31 mouse cellular contexts compared by ENCODE assay signal in the genomic region with DNA sequence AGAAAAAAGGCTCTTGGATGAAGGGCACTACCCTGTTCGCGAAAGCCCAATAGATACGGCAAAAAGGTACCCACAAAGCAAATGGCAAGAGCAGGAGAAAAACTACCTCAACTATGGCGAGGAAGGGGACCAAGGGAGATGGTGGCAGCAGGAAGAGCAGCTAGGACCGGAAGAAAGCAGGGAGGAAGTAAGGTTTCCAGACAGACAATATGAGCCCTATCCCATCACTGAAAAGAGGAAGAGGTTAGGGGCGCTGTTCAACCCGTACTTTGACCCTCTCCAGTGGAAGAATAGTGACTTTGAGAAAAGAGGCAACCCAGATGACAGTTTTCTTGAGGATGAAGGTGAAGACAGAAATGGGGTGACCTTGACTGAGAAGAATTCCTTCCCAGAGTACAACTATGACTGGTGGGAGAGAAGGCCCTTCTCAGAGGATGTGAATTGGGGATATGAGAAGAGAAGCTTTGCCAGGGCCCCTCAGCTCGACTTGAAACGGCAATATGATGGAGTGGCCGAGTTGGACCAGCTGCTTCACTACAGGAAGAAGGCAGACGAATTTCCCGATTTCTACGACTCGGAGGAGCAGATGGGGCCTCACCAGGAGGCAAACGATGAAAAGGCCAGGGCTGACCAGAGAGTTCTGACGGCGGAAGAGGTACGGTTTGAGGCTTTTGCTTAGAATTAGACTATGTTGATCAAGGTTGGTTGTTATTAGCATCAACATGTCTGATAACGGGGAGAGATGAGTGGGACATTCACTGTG. TPM values are rescaled to one million over a fixed set of nuclear protein-coding genes. Genes with fewer than 3 reads are reported as not detected.
DNase-seq lines count a peak whose midpoint lies in the region; ATAC-seq and TF ChIP-seq lines count a peak whose summit lies in the region.
"Had no signal": no experiment of that assay in that cellular context is flagged by ENCODE, and none has a peak within 500 bp of the region (broad histone marks: within the 10 kb centered on the region; RNA-seq: fewer than 3 reads in every experiment).

No protein-coding gene starts in this region.

- 0 out of 2 replicates have a peak, but pooled peaks have one; percentile 54 for ATAC-seq in megakaryocyte progenitor cell, adult 5-6 weeks (replicated peaks; ENCODE audit: poor library complexity)
- no peak for ATAC-seq in liver, postnatal 0 days
- no peak for ATAC-seq in forebrain, embryonic 13.5 days
- ATAC-seq: forebrain, embryonic 14.5 days; liver, embryonic 12.5 days; lung, postnatal 0 days; midbrain, embryonic 13.5 days had no signal

- TF ChIP-seq CTCF in liver, postnatal 0 days (IDR thresholded peaks at IDR 0.05; ENCODE audit: low read depth): no peak

- no peak overlapping the region for H3K9ac ChIP-seq in liver, postnatal 0 days (replicated peaks)
- no peak overlapping the region for H3K9ac ChIP-seq in forebrain, embryonic 13.5 days
- H3K9ac ChIP-seq: embryonic facial prominence, embryonic 15.5 days; heart, embryonic 13.5 days; hindbrain, embryonic 15.5 days; liver, embryonic 12.5 days; midbrain, embryonic 13.5 days had no signal

- peak; percentile 24 for DNase-seq in left cerebral cortex, postnatal 4 days
- no peak for DNase-seq in left cerebral cortex, adult 18-20 months (ENCODE audit: low spot score in 2 of 2)
- peak; percentile 85 to 88 for DNase-seq in cerebellum, adult 18-20 months
- peak; percentile 84 to 86 for DNase-seq in cerebellum, postnatal 10 days
- DNase-seq in liver, postnatal 0 days: no peak
- DNase-seq: adrenal gland, postnatal 10 days; gastrocnemius, adult 2 months; gastrocnemius, postnatal 36 days; heart, adult 2 months; heart, postnatal 10 days; kidney, adult 2 months; kidney, postnatal 36 days; lung, adult 18-20 months; lung, postnatal 4 days; right cerebral cortex, adult 18-20 months; spleen, adult 18-20 months; thymus, postnatal 4 days had no signal

- TF ChIP-seq EP300 in liver, postnatal 0 days (IDR thresholded peaks at IDR 0.05; ENCODE audit: low read depth): no peak

- no peak overlapping the region for H3K4me2 ChIP-seq in liver, postnatal 0 days (ENCODE audit: low read depth, low read length)
- no peak overlapping the region for H3K4me2 ChIP-seq in forebrain, embryonic 13.5 days
- H3K4me2 ChIP-seq: embryonic facial prominence, embryonic 15.5 days; heart, embryonic 13.5 days; hindbrain, embryonic 15.5 days; liver, embryonic 12.5 days; midbrain, embryonic 13.5 days had no signal

- intact Hi-C loops in left cerebral cortex, postnatal 4 days (cut with DNase I): no loop called here

- no peaks in the 10 kb centered on the region for H3K27me3 ChIP-seq in liver, postnatal 0 days (ENCODE audit: insufficient read depth, low read length)
- no peaks in the 10 kb centered on the region for H3K27me3 ChIP-seq in forebrain, embryonic 13.5 days
- H3K27me3 ChIP-seq: embryonic facial prominence, embryonic 15.5 days; heart, embryonic 13.5 days; hindbrain, embryonic 15.5 days; liver, embryonic 12.5 days; midbrain, embryonic 13.5 days had no signal

- H3K4me1 ChIP-seq in liver, postnatal 0 days (ENCODE audit: insufficient read depth): no peaks in the 10 kb centered on the region
- H3K4me1 ChIP-seq in forebrain, embryonic 13.5 days: no peaks in the 10 kb centered on the region
- H3K4me1 ChIP-seq: embryonic facial prominence, embryonic 10.5 days; embryonic facial prominence, embryonic 15.5 days; heart, embryonic 13.5 days; hindbrain, embryonic 10.5 days; hindbrain, embryonic 15.5 days; liver, embryonic 12.5 days; midbrain, embryonic 13.5 days had no signal

- WGBS in liver, postnatal 0 days (ENCODE audit: insufficient replicate concordance): 73% methylated on average over 19 of the region's 19 CpGs
- WGBS in forebrain, embryonic 13.5 days: 86% methylated on average over 19 of the region's 19 CpGs

- H3K4me3 ChIP-seq in liver, postnatal 0 days (ENCODE audit: low read depth, low read length): no peak overlapping the region
- no peak overlapping the region for H3K4me3 ChIP-seq in forebrain, embryonic 13.5 days
- H3K4me3 ChIP-seq: embryonic facial prominence, embryonic 10.5 days; embryonic facial prominence, embryonic 15.5 days; gastrocnemius, adult 2 months; heart, adult 2 months; heart, embryonic 13.5 days; hindbrain, embryonic 10.5 days; hindbrain, embryonic 15.5 days; layer of hippocampus, adult 2 months; liver, embryonic 12.5 days; midbrain, embryonic 13.5 days had no signal

- H3K9me3 ChIP-seq in liver, postnatal 0 days (ENCODE audit: low read length): no peaks in the 10 kb centered on the region
- no peaks in the 10 kb centered on the region for H3K9me3 ChIP-seq in forebrain, embryonic 13.5 days (replicated peaks)
- H3K9me3 ChIP-seq: embryonic facial prominence, embryonic 10.5 days; embryonic facial prominence, embryonic 15.5 days; G1E; heart, embryonic 13.5 days; hindbrain, embryonic 10.5 days; hindbrain, embryonic 15.5 days; liver, embryonic 12.5 days; midbrain, embryonic 13.5 days had no signal

- H3K36me3 ChIP-seq in liver, postnatal 0 days (replicated peaks; ENCODE audit: insufficient read depth, low read length): no peaks in the 10 kb centered on the region
- H3K36me3 ChIP-seq in forebrain, embryonic 13.5 days (ENCODE audit: poor library complexity, severe bottlenecking): peaks cover 14% of the 10 kb centered on the region
- H3K36me3 ChIP-seq: embryonic facial prominence, embryonic 10.5 days; embryonic facial prominence, embryonic 15.5 days; G1E; heart, embryonic 13.5 days; liver, embryonic 12.5 days had no signal

- H3K27ac ChIP-seq in liver, postnatal 0 days (ENCODE audit: low read depth): no peak overlapping the region
- H3K27ac ChIP-seq in forebrain, embryonic 13.5 days: no peak overlapping the region
- H3K27ac ChIP-seq: embryonic facial prominence, embryonic 10.5 days; embryonic facial prominence, embryonic 15.5 days; gastrocnemius, adult 2 months; heart, adult 2 months; heart, embryonic 13.5 days; hindbrain, embryonic 10.5 days; hindbrain, embryonic 15.5 days; layer of hippocampus, adult 2 months; liver, embryonic 12.5 days; midbrain, embryonic 13.5 days had no signal

RNA-seq across cellular contexts. Expression of a gene that starts 12.5 kb away (rescaled TPM):
- 10 to 100 TPM; 91.1 to 91.7 TPM for total RNA-seq in left cerebral cortex, postnatal 4 days (2021)
- 100 to 1,000 TPM; 266 to 279 TPM for total RNA-seq in left cerebral cortex, adult 18-20 months (2021)
- total RNA-seq in megakaryocyte progenitor cell, adult 5-6 weeks (2015): not detected in 2 replicates
- total RNA-seq in megakaryocyte progenitor cell, adult 5-6 weeks (2017): not detected in 2 replicates
- 0.09 TPM in 1 of 2 replicates, not detected in the other for polyA plus RNA-seq in liver, postnatal 0 days (2015; fragmentation: Nextera tagmentation; extraction: Ambion mirVana)
- polyA plus RNA-seq in forebrain, embryonic 13.5 days (2015; fragmentation: Nextera tagmentation; extraction: Ambion mirVana): 23.5 and 27.1 TPM in 2 replicates
- total RNA-seq: neutrophil, adult 5-6 weeks had no signal

RNA-seq across cellular contexts. Expression of a gene that starts 22.2 kb away (rescaled TPM):
- 10 to 100 TPM; 23.9 to 26.3 TPM for total RNA-seq in left cerebral cortex, postnatal 4 days (2021)
- total RNA-seq in left cerebral cortex, adult 18-20 months (2021): 10 to 100 TPM; 23.8 to 26.6 TPM
- total RNA-seq in megakaryocyte progenitor cell, adult 5-6 weeks (2015): 43.7 and 46.6 TPM in 2 replicates
- total RNA-seq in megakaryocyte progenitor cell, adult 5-6 weeks (2017): 40.4 and 53.4 TPM in 2 replicates
- polyA plus RNA-seq in liver, postnatal 0 days (2015; fragmentation: Nextera tagmentation; extraction: Ambion mirVana): 17.3 TPM in 2 replicates
- polyA plus RNA-seq in forebrain, embryonic 13.5 days (2015; fragmentation: Nextera tagmentation; extraction: Ambion mirVana): 33.8 and 34.6 TPM in 2 replicates

RNA-seq across cellular contexts. Expression of a gene that starts 22.3 kb away (rescaled TPM):
- 1 to 10 TPM; 3.4 to 5.6 TPM for total RNA-seq in left cerebral cortex, postnatal 4 days (2021)
- 1 to 10 TPM; 4.6 to 4.9 TPM for total RNA-seq in left cerebral cortex, adult 18-20 months (2021)
- 15.0 and 16.3 TPM in 2 replicates for total RNA-seq in megakaryocyte progenitor cell, adult 5-6 weeks (2015)
- 13.8 and 17.6 TPM in 2 replicates for total RNA-seq in megakaryocyte progenitor cell, adult 5-6 weeks (2017)
- 2.1 and 2.9 TPM in 2 replicates for polyA plus RNA-seq in liver, postnatal 0 days (2015; fragmentation: Nextera tagmentation; extraction: Ambion mirVana)
- 15.0 and 16.8 TPM in 2 replicates for polyA plus RNA-seq in forebrain, embryonic 13.5 days (2015; fragmentation: Nextera tagmentation; extraction: Ambion mirVana)

RNA-seq across cellular contexts. Expression of a gene that starts 52.8 kb away (rescaled TPM):
- total RNA-seq in left cerebral cortex, postnatal 4 days (2021): 10 to 100 TPM; 24.6 to 28.4 TPM
- total RNA-seq in left cerebral cortex, adult 18-20 months (2021): 10 to 100 TPM; 30.4 to 31.2 TPM
- 45.2 and 47.4 TPM in 2 replicates for total RNA-seq in megakaryocyte progenitor cell, adult 5-6 weeks (2015)
- 45.0 and 48.6 TPM in 2 replicates for total RNA-seq in megakaryocyte progenitor cell, adult 5-6 weeks (2017)
- polyA plus RNA-seq in liver, postnatal 0 days (2015; fragmentation: Nextera tagmentation; extraction: Ambion mirVana): 18.9 and 20.4 TPM in 2 replicates
- 9.8 and 10.1 TPM in 2 replicates for polyA plus RNA-seq in forebrain, embryonic 13.5 days (2015; fragmentation: Nextera tagmentation; extraction: Ambion mirVana)

Comparison
In these comparisons a context has a peak if more than half of its experiments do, and no peak if none do; other contexts are left out.
1. DNase-seq: peak in left cerebral cortex, postnatal 4 days (single experiment), cerebellum, adult 18-20 months (2 of 2) and cerebellum, postnatal 10 days (2 of 2); none in left cerebral cortex, adult 18-20 months (0 of 2) and liver, postnatal 0 days (single experiment).
2. RNA of a gene that starts 12.5 kb away (total RNA-seq): 266 to 279 TPM in left cerebral cortex, adult 18-20 months and 91.1 to 91.7 TPM in left cerebral cortex, postnatal 4 days; not detected in megakaryocyte progenitor cell, adult 5-6 weeks; every median in the first group is over 10 times any median in the second.